Mouse (Mus musculus) cerebellum, adult 2 months (tissue): ENCODE data around the gene Rps6kb1.

Source experiments
- CTCF ChIP-seq: fragments of 200-500 bp; IDR thresholded peaks from 2 replicates; pipeline ENCODE4 v1.5.1; 2011; ENCODE audit warnings: low read depth, mild to moderate bottlenecking, control low read depth, low read length, moderate library complexity, borderline replicate concordance; ENCODE audit not compliant: insufficient read depth
- POLR2A ChIP-seq: fragments of 200-500 bp; IDR thresholded peaks from 2 replicates; pipeline ENCODE4 v1.6.1; 2011; ENCODE audit warnings: low read length, control low read depth, borderline replicate concordance; ENCODE audit not compliant: insufficient read depth

DNA sequence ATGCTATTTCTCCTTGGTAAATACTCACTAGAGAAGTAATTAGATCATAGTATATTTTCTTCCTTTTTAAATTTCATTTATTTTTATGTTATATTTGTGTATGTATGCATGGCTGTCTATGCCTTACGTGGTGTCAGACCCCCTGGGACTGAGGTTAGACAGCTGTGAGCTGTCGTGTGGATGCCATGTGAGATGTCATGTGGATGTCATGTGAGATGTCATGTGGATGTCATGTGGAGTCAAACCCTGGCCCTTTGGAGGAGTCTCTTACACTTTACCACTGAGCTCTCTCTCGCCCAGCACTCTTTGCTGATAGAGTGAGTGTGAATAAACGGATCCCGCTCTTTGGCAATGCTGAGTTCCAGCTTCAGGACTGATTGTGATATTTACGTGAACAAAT is 8.9 kb upstream of the Rps6kb1 start:
- TF ChIP-seq CTCF (no peak), POLR2A (no peak)
